In genomic region chr19:41284515-41284914, GRCm38 (mm10) we compare ENCODE assay signal across 19 mouse cellular contexts. TPM values are rescaled to one million over a fixed set of nuclear protein-coding genes. Genes with fewer than 3 reads are reported as not detected.
DNase-seq lines count a peak whose midpoint lies in the region; ATAC-seq and TF ChIP-seq lines count a peak whose summit lies in the region.
"Had no signal": no experiment of that assay in that cellular context is flagged by ENCODE, and none has a peak within 500 bp of the region (broad histone marks: within the 10 kb centered on the region; RNA-seq: fewer than 3 reads in every experiment).

No protein-coding gene starts in this region.

- no peak overlapping the region for H3K9ac ChIP-seq in heart, postnatal 0 days (replicated peaks; ENCODE audit: low read depth, low read length)
- H3K9ac ChIP-seq in intestine, embryonic 16.5 days (ENCODE audit: low read depth, low read length) = no peak overlapping the region
- H3K9ac ChIP-seq: embryonic facial prominence, embryonic 15.5 days; heart, embryonic 15.5 days had no signal

- no peak for DNase-seq in heart, postnatal 0 days (ENCODE audit: low spot score)
- no peak for DNase-seq in heart, adult 18-20 months
- DNase-seq in fat pad, adult 2 months (ENCODE audit: extremely low read depth, low read depth, low spot score) = peak; percentile 26
- DNase-seq in retina, postnatal 1 day = peak; percentile 66
- no peak for DNase-seq in embryo, embryonic 10 days (ENCODE audit: low spot score)
- no peak for DNase-seq in right cerebral cortex, postnatal 4 days
- DNase-seq: adrenal gland, postnatal 10 days; cerebellum, adult 11 months; cerebellum, adult 9-10 months; cerebellum, postnatal 25 days; gastrocnemius, postnatal 10 days; heart, adult 2 months had no signal

- H3K36me3 ChIP-seq in heart, postnatal 0 days (replicated peaks; ENCODE audit: control insufficient read depth, insufficient read depth, low read length) = no peaks in the 10 kb centered on the region
- H3K36me3 ChIP-seq in intestine, embryonic 16.5 days (ENCODE audit: control insufficient read depth, insufficient read depth, low read length) = no peaks in the 10 kb centered on the region
- H3K36me3 ChIP-seq: embryonic facial prominence, embryonic 15.5 days; heart, embryonic 15.5 days had no signal

- peak; percentile 14; the same call in 1 of the 2 replicates for ATAC-seq in heart, postnatal 0 days (ENCODE audit: insufficient read depth, low read depth)
- ATAC-seq in intestine, embryonic 16.5 days = peak; percentile 78
- ATAC-seq: forebrain, embryonic 16.5 days; hindbrain, embryonic 16.5 days had no signal

- no peaks in the 10 kb centered on the region for H3K27me3 ChIP-seq in heart, postnatal 0 days (ENCODE audit: control insufficient read depth, insufficient read depth, low read length)
- H3K27me3 ChIP-seq in intestine, embryonic 16.5 days (replicated peaks; ENCODE audit: control insufficient read depth, insufficient read depth, low read length) = no peaks in the 10 kb centered on the region
- H3K27me3 ChIP-seq: heart, embryonic 15.5 days had no signal

- WGBS in heart, postnatal 0 days = 28% methylated on average over 6 of the region's 6 CpGs
- 27% methylated on average over 6 of the region's 6 CpGs for WGBS in intestine, embryonic 16.5 days

- TF ChIP-seq EP300 in heart, postnatal 0 days (IDR thresholded peaks at IDR 0.05; ENCODE audit: low read depth) = no peak

- H3K4me2 ChIP-seq in heart, postnatal 0 days (ENCODE audit: low read depth, low read length) = no peak overlapping the region
- no peak overlapping the region for H3K4me2 ChIP-seq in intestine, embryonic 16.5 days (ENCODE audit: low read depth, low read length)
- H3K4me2 ChIP-seq: embryonic facial prominence, embryonic 15.5 days; heart, embryonic 11.5 days; heart, embryonic 15.5 days had no signal

- no peak overlapping the region for H3K27ac ChIP-seq in heart, postnatal 0 days (ENCODE audit: low read depth)
- H3K27ac ChIP-seq in intestine, embryonic 16.5 days (ENCODE audit: low read length) = peak overlapping the region; percentile 56
- H3K27ac ChIP-seq: embryonic facial prominence, embryonic 15.5 days; heart, adult 2 months; heart, embryonic 15.5 days had no signal

- H3K9me3 ChIP-seq in heart, postnatal 0 days (replicated peaks; ENCODE audit: control insufficient read depth, low read length) = no peaks in the 10 kb centered on the region
- no peaks in the 10 kb centered on the region for H3K9me3 ChIP-seq in intestine, embryonic 16.5 days (ENCODE audit: control insufficient read depth, low read length)
- H3K9me3 ChIP-seq: embryonic facial prominence, embryonic 15.5 days; heart, embryonic 15.5 days had no signal

- no peak for TF ChIP-seq CTCF in heart, postnatal 0 days (IDR thresholded peaks at IDR 0.05; ENCODE audit: low read depth)

- H3K4me1 ChIP-seq in heart, postnatal 0 days (ENCODE audit: control insufficient read depth, insufficient read depth) = peaks cover 4% of the 10 kb centered on the region; the same call in 1 of the 2 replicates
- H3K4me1 ChIP-seq in intestine, embryonic 16.5 days (ENCODE audit: control insufficient read depth, insufficient read depth, low read length) = peaks cover 26% of the 10 kb centered on the region
- H3K4me1 ChIP-seq: embryonic facial prominence, embryonic 15.5 days had no signal

- no peak overlapping the region for H3K4me3 ChIP-seq in heart, postnatal 0 days (ENCODE audit: low read depth, low read length)
- H3K4me3 ChIP-seq in intestine, embryonic 16.5 days (ENCODE audit: low read length) = no peak overlapping the region
- H3K4me3 ChIP-seq: embryonic facial prominence, embryonic 15.5 days; erythroblast, embryonic 14.5 days; heart, adult 2 months; heart, embryonic 15.5 days had no signal

RNA-seq across cellular contexts. Expression of gene Tm9sf3, which starts 20.7 kb away (rescaled TPM):
- 91.6 and 111 TPM in 2 replicates for total RNA-seq in heart, postnatal 0 days (2014; rRNA removed; ENCODE audit: low replicate concordance)
- 56.4 and 58.0 TPM in 2 replicates for polyA plus RNA-seq in heart, postnatal 0 days (2015; fragmentation: Nextera tagmentation; extraction: Ambion mirVana)
- total RNA-seq in heart, adult 18-20 months (2021) = 10 to 100 TPM; 70.3 to 73.4 TPM
- 130 and 138 TPM in 2 replicates for polyA plus RNA-seq in intestine, embryonic 16.5 days (2015; fragmentation: Nextera tagmentation; extraction: Ambion mirVana)

Comparison
In these comparisons a context has a peak if more than half of its experiments do, and no peak if none do; other contexts are left out.
1. DNase-seq: peak in fat pad, adult 2 months (single experiment) and retina, postnatal 1 day (single experiment); none in heart, postnatal 0 days (single experiment), heart, adult 18-20 months (0 of 2), embryo, embryonic 10 days (single experiment) and right cerebral cortex, postnatal 4 days (single experiment).